Mouse (Mus musculus): ENCODE results near the gene Hspa4. TPM values are rescaled to one million over a fixed set of nuclear protein-coding genes. Genes with fewer than 3 reads are reported as not detected.

The Hspa4 gene
- polyA plus RNA-seq, 1 experiment from 2014 or later, result 85.2 TPM

- 81% methylated on average over 5 of the region's 5 CpGs for WGBS
Observed at GRCm38 (mm10) chr11:53249686-53250085, 50.6 kb downstream of the Hspa4 start.

GRCm38 (mm10) chr11:53245561-53245960, 54.7 kb downstream of the Hspa4 start:
- no peak overlapping the region for H3K4me2 ChIP-seq (ENCODE audit: low read depth, low read length)
- H3K36me3 ChIP-seq (ENCODE audit: control insufficient read depth, insufficient read depth, low read length), result no peaks in the 10 kb centered on the region
- H3K27me3 ChIP-seq (replicated peaks; ENCODE audit: control insufficient read depth, insufficient read depth, low read length), result no peaks in the 10 kb centered on the region
- H3K27ac ChIP-seq (ENCODE audit: low read length), result no peak overlapping the region
- ATAC-seq, result no peak
- H3K9me3 ChIP-seq (ENCODE audit: control insufficient read depth, low read length), result 0 out of 2 replicates have a peak, but pooled peaks cover 3% of the 10 kb centered on the region
- WGBS, result 69% methylated on average over 2 of the region's 2 CpGs
- peaks cover 8% of the 10 kb centered on the region for H3K4me1 ChIP-seq (ENCODE audit: control insufficient read depth, insufficient read depth, low read length)
- no peak overlapping the region for H3K9ac ChIP-seq (ENCODE audit: low read depth, low read length)
- H3K4me3 ChIP-seq (ENCODE audit: low read length), result no peak overlapping the region

More at GRCm38 (mm10) chr11:53249686-53250085, 50.6 kb downstream of the Hspa4 start:
- no peak for ATAC-seq
- no peak overlapping the region for H3K4me2 ChIP-seq (ENCODE audit: low read depth, low read length)
- 0 out of 2 replicates have a peak, but pooled peaks cover under 1% of the 10 kb centered on the region for H3K9me3 ChIP-seq (ENCODE audit: control insufficient read depth, low read length)
- no peak overlapping the region for H3K9ac ChIP-seq (ENCODE audit: low read depth, low read length)
- H3K4me3 ChIP-seq (ENCODE audit: low read length), result no peak overlapping the region
- H3K27ac ChIP-seq (ENCODE audit: low read length), result no peak overlapping the region
- no peaks in the 10 kb centered on the region for H3K27me3 ChIP-seq (replicated peaks; ENCODE audit: control insufficient read depth, insufficient read depth, low read length)
- peaks cover 13% of the 10 kb centered on the region for H3K4me1 ChIP-seq (ENCODE audit: control insufficient read depth, insufficient read depth, low read length)
- H3K36me3 ChIP-seq (ENCODE audit: control insufficient read depth, insufficient read depth, low read length), result no peaks in the 10 kb centered on the region

GRCm38 (mm10) chr11:53243199-53243598, 57.1 kb downstream of the Hspa4 start:
- H3K9ac ChIP-seq (ENCODE audit: low read depth, low read length), result no peak overlapping the region
- H3K36me3 ChIP-seq (ENCODE audit: control insufficient read depth, insufficient read depth, low read length), result no peaks in the 10 kb centered on the region
- 50% methylated on average over 11 of the region's 11 CpGs for WGBS
- H3K9me3 ChIP-seq (ENCODE audit: control insufficient read depth, low read length), result 0 out of 2 replicates have a peak, but pooled peaks cover 3% of the 10 kb centered on the region
- no peaks in the 10 kb centered on the region for H3K4me1 ChIP-seq (ENCODE audit: control insufficient read depth, insufficient read depth, low read length)
- ATAC-seq, result no peak
- H3K27me3 ChIP-seq (replicated peaks; ENCODE audit: control insufficient read depth, insufficient read depth, low read length), result no peaks in the 10 kb centered on the region
- no peak overlapping the region for H3K4me3 ChIP-seq (ENCODE audit: low read length)
- no peak overlapping the region for H3K27ac ChIP-seq (ENCODE audit: low read length)
- H3K4me2 ChIP-seq (ENCODE audit: low read depth, low read length), result no peak overlapping the region

GRCm38 (mm10) chr11:53233590-53233989, 66.7 kb downstream of the Hspa4 start:
- Histone ChIP-seq H3K4me3 (ENCODE audit: low read length) (no peak overlapping the region), H3K9me3 (ENCODE audit: control insufficient read depth, low read length) (0 out of 2 replicates have a peak, but pooled peaks cover 5% of the 10 kb centered on the region), H3K4me2 (ENCODE audit: low read depth, low read length) (no peak overlapping the region), H3K9ac (ENCODE audit: low read depth, low read length) (no peak overlapping the region), H3K4me1 (ENCODE audit: control insufficient read depth, insufficient read depth, low read length) (no peaks in the 10 kb centered on the region), H3K27ac (ENCODE audit: low read length) (no peak overlapping the region), H3K27me3 (replicated peaks; ENCODE audit: control insufficient read depth, insufficient read depth, low read length) (no peaks in the 10 kb centered on the region), H3K36me3 (ENCODE audit: control insufficient read depth, insufficient read depth, low read length) (no peaks in the 10 kb centered on the region)
- no peak for ATAC-seq
- 55% methylated on average over 9 of the region's 9 CpGs for WGBS

- no peak for ATAC-seq
- Histone ChIP-seq H3K36me3 (ENCODE audit: control insufficient read depth, insufficient read depth, low read length) (no peaks in the 10 kb centered on the region), H3K9me3 (ENCODE audit: control insufficient read depth, low read length) (no peaks in the 10 kb centered on the region), H3K27me3 (replicated peaks; ENCODE audit: control insufficient read depth, insufficient read depth, low read length) (no peaks in the 10 kb centered on the region), H3K27ac (ENCODE audit: low read length) (no peak overlapping the region), H3K4me3 (ENCODE audit: low read length) (no peak overlapping the region), H3K4me2 (ENCODE audit: low read depth, low read length) (no peak overlapping the region), H3K4me1 (ENCODE audit: control insufficient read depth, insufficient read depth, low read length) (no peaks in the 10 kb centered on the region), H3K9ac (ENCODE audit: low read depth, low read length) (no peak overlapping the region)
- WGBS, result 82% methylated on average over 5 of the region's 5 CpGs
Observed at GRCm38 (mm10) chr11:53231836-53232235, 68.4 kb downstream of the Hspa4 start.

- H3K27ac ChIP-seq (ENCODE audit: low read length), result no peak overlapping the region
- no peak overlapping the region for H3K4me3 ChIP-seq (ENCODE audit: low read length)
- WGBS, result 85% methylated on average over 3 of the region's 3 CpGs
Observed at GRCm38 (mm10) chr11:53229011-53229410, 71.2 kb downstream of the Hspa4 start.

GRCm38 (mm10) chr11:53210876-53211275, 89.4 kb downstream of the Hspa4 start:
- H3K9ac ChIP-seq (ENCODE audit: low read depth, low read length), result no peak overlapping the region
- H3K27me3 ChIP-seq (replicated peaks; ENCODE audit: control insufficient read depth, insufficient read depth, low read length), result no peaks in the 10 kb centered on the region
- H3K27ac ChIP-seq (ENCODE audit: low read length), result no peak overlapping the region
- no peaks in the 10 kb centered on the region for H3K9me3 ChIP-seq (ENCODE audit: control insufficient read depth, low read length)
- H3K4me1 ChIP-seq (ENCODE audit: control insufficient read depth, insufficient read depth, low read length), result no peaks in the 10 kb centered on the region
- H3K4me3 ChIP-seq (ENCODE audit: low read length), result no peak overlapping the region
- no peak for ATAC-seq
- no peak overlapping the region for H3K4me2 ChIP-seq (ENCODE audit: low read depth, low read length)
- H3K36me3 ChIP-seq (ENCODE audit: control insufficient read depth, insufficient read depth, low read length), result no peaks in the 10 kb centered on the region
- WGBS, result 82% methylated on average over 9 of the region's 9 CpGs

More at GRCm38 (mm10) chr11:53229011-53229410, 71.2 kb downstream of the Hspa4 start:
- H3K27me3 ChIP-seq (replicated peaks; ENCODE audit: control insufficient read depth, insufficient read depth, low read length), result no peaks in the 10 kb centered on the region
- ATAC-seq, result no peak
- H3K9me3 ChIP-seq (ENCODE audit: control insufficient read depth, low read length), result no peaks in the 10 kb centered on the region
- H3K4me2 ChIP-seq (ENCODE audit: low read depth, low read length), result no peak overlapping the region
- H3K36me3 ChIP-seq (ENCODE audit: control insufficient read depth, insufficient read depth, low read length), result no peaks in the 10 kb centered on the region
- H3K4me1 ChIP-seq (ENCODE audit: control insufficient read depth, insufficient read depth, low read length), result no peaks in the 10 kb centered on the region
- H3K9ac ChIP-seq (ENCODE audit: low read depth, low read length), result no peak overlapping the region

Other genes with a start within 250 kb of the Hspa4 start
- 12.6 and 13.4 TPM in 2 replicates for gene Zcchc10, start 24.2 kb upstream of the Hspa4 start, polyA plus RNA-seq (2015; fragmentation: Nextera tagmentation; extraction: Ambion mirVana)
- 16.6 and 20.4 TPM in 2 replicates for gene Aff4, start 50.4 kb upstream of the Hspa4 start, polyA plus RNA-seq (2015; fragmentation: Nextera tagmentation; extraction: Ambion mirVana)
- 17.8 and 52.6 TPM in 2 replicates for gene Leap2, start 122.7 kb upstream of the Hspa4 start, polyA plus RNA-seq (2015; fragmentation: Nextera tagmentation; extraction: Ambion mirVana)
- 1,029 and 1,034 TPM in 2 replicates for gene Uqcrq, start 130.4 kb upstream of the Hspa4 start, polyA plus RNA-seq (2015; fragmentation: Nextera tagmentation; extraction: Ambion mirVana)
- gene Gdf9, start 130.6 kb upstream of the Hspa4 start, polyA plus RNA-seq (2015; fragmentation: Nextera tagmentation; extraction: Ambion mirVana), result 0.99 and 1.4 TPM in 2 replicates
- 0.06 and 0.07 TPM in 2 replicates for gene Gm10447, start 156.7 kb upstream of the Hspa4 start, polyA plus RNA-seq (2015; fragmentation: Nextera tagmentation; extraction: Ambion mirVana)
- 1.3 and 1.4 TPM in 2 replicates for gene Shroom1, start 156.7 kb upstream of the Hspa4 start, polyA plus RNA-seq (2015; fragmentation: Nextera tagmentation; extraction: Ambion mirVana)
- gene Gm9837, start 170.0 kb upstream of the Hspa4 start, polyA plus RNA-seq (2015; fragmentation: Nextera tagmentation; extraction: Ambion mirVana), result not detected in 2 replicates
- not detected in 2 replicates for gene Gm9945, start 179.7 kb upstream of the Hspa4 start, polyA plus RNA-seq (2015; fragmentation: Nextera tagmentation; extraction: Ambion mirVana)
- 0.31 and 0.32 TPM in 2 replicates for gene Sowaha, start 179.8 kb upstream of the Hspa4 start, polyA plus RNA-seq (2015; fragmentation: Nextera tagmentation; extraction: Ambion mirVana)
- 18.2 and 18.4 TPM in 2 replicates for gene Sept8, start 218.8 kb upstream of the Hspa4 start, polyA plus RNA-seq (2015; fragmentation: Nextera tagmentation; extraction: Ambion mirVana)

All from intestine, embryonic 16.5 days (tissue).